Mouse (Mus musculus): Measurements from ENCODE around the gene Piezo1.

- no peak for TF ChIP-seq CTCF (IDR thresholded peaks at IDR 0.05; ENCODE audit: low read depth)
- TF ChIP-seq EP300 (IDR thresholded peaks at IDR 0.05; ENCODE audit: low read depth): no peak
Observed at GRCm38 (mm10) chr8:122470691-122471090, 80.4 kb downstream of the Piezo1 start.

Data from liver, postnatal 0 days (tissue).